Mouse (Mus musculus) kidney, adult 2 months (tissue): ENCODE results near the gene Dlgap4. TPM values are rescaled to one million over a fixed set of nuclear protein-coding genes. Genes with fewer than 3 reads are reported as not detected.

Source experiments
- DNase-seq: peaks from one replicate; pipeline ENCODE4 v3.0.0; 2021
- H3K27ac ChIP-seq: fragments of 200-500 bp; 2 replicates; pipeline ENCODE4 v1.5.1; 2012; ENCODE audit warnings: low read depth, low read length, control low read depth, inconsistent platforms; ENCODE audit not compliant: insufficient read depth
- H3K27me3 ChIP-seq: fragments of 200-500 bp; replicated peaks from 2 replicates; pipeline ENCODE4 v1.6.1; 2012; ENCODE audit warnings: mild to moderate bottlenecking, moderate library complexity, low read length, inconsistent platforms; ENCODE audit not compliant: control insufficient read depth, insufficient read depth
- H3K36me3 ChIP-seq: fragments of 200-500 bp; 2 replicates; pipeline ENCODE4 v1.6.1; 2012; ENCODE audit warnings: mild to moderate bottlenecking, moderate library complexity, low read length, inconsistent platforms; ENCODE audit not compliant: control insufficient read depth, insufficient read depth
- H3K4me1 ChIP-seq: fragments of 200-500 bp; 2 replicates; pipeline ENCODE4 v1.6.1; 2011; ENCODE audit warnings: low read length; ENCODE audit not compliant: control insufficient read depth, insufficient read depth
- H3K4me3 ChIP-seq: fragments of 200-500 bp; 2 replicates; pipeline ENCODE4 v1.5.1; 2011; ENCODE audit warnings: mild to moderate bottlenecking, low read depth, low read length, control low read depth; ENCODE audit not compliant: insufficient read depth
- CTCF ChIP-seq: fragments of 200-500 bp; conservative IDR thresholded peaks from 2 replicates; pipeline ENCODE4 v1.5.1; 2011; ENCODE audit warnings: low read depth, mild to moderate bottlenecking, control low read depth, low read length, moderate library complexity, mixed read lengths; ENCODE audit not compliant: insufficient read depth, insufficient read length
- POLR2A ChIP-seq: fragments of 200-500 bp; IDR thresholded peaks from one replicate; pipeline ENCODE4 v1.6.1; 2011; ENCODE audit warnings: low read depth, low read length, control low read depth
- WGBS: fragments of 180-500 bp; shearing (Covaris S2); methylation state at CpG from one replicate; pipeline ENCODE4 v1.1.7; 2018; 5-methylcytosine and 5-hydroxymethylcytosine counted together
- polyA plus RNA-seq: library from polyadenylated mRNA; depleted of rRNA; stranded (reverse); fragments of >200 nt; gene quantifications from 2 replicates; pipeline ENCODE4 v1.2.3, GENCODE M21; 2012; rRNA removed

Dlgap4 gene
- polyA plus RNA-seq, 1 experiment: 50.6 TPM

DNA sequence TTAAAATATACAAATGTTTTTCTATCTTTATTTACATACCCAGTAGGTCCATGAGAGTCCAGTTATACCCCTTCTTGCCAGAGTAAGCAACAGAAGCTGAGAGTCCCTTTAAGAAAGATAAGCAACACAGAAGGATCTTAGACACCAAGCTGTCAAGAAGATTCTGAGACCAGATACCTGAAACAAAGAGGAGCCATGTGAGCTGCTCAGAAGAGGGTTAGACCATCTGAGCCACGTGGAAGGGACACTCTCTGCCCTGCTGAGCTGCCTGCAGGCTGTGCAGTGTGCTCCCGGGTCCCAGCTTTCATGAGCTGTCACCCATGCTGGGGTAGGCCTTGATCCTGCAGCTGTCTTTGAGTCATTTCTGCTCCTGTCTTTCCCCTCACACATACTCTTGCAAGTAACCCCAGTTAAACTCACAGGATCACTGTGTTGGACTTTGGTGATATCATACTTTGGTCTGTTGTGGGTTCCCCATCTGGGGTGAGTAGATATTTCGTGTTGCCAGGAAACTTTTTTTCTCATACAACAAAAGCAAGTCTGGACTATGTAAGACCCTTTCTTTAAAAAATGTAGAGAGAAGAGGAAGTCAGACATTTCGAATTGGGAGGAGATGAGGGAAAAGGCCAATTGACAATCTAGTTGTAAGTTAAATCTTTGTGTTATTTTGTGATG is 190.3 kb downstream of the Dlgap4 start:
- H3K27ac ChIP-seq: no peak overlapping the region
- no peaks in the 10 kb centered on the region for H3K27me3 ChIP-seq
- no peaks in the 10 kb centered on the region for H3K4me1 ChIP-seq
- WGBS: 79% methylated on average over 4 of the region's 4 CpGs
- no peak for TF ChIP-seq POLR2A
- no peak for TF ChIP-seq CTCF
- H3K36me3 ChIP-seq: no peaks in the 10 kb centered on the region
- DNase-seq: no peak
- no peak overlapping the region for H3K4me3 ChIP-seq

DNA sequence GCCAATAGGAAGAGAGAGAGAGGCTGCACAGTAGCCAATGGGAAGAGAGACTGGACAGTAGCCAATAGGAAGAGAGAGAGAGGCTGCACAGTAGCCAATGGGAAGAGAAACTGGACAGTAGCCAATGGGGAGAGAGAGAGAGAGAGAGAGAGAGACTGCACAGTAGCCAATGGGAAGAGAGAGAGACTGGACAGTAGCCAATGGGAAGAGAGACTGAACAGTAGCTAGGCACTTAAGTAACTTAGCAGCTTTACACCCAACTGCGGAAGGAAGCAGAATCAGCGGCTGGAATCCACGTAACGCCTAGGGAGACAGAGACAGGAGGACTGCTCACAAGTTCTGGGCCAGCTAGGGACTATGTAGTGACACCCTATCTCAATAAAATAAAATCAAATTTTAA is 191.1 kb downstream of the Dlgap4 start:
- WGBS: 91% methylated on average over 4 of the region's 4 CpGs
- H3K4me1 ChIP-seq: no peaks in the 10 kb centered on the region

DNA sequence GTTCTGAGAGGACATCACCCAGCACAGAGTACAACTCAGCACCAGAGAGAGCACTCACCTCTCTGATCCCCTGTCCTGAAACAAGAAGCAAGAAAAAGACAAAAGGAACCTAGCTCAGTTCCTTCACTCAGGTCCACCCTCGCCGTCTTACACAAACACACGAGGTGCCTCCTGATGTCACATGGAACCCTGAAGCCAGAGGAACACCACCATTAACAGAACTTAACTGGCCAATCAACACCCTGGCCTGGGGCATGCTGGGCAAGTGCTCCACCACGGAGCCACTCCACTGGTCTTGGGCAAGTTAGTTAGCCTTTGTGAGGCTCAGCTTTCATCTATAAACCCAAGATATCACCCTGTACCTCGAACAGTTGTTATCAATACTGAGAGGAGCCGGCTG is 193.4 kb downstream of the Dlgap4 start:
- Histone ChIP-seq H3K27me3 (no peaks in the 10 kb centered on the region), H3K4me1 (no peaks in the 10 kb centered on the region), H3K4me3 (no peak overlapping the region), H3K36me3 (no peaks in the 10 kb centered on the region), H3K27ac (no peak overlapping the region)
- TF ChIP-seq CTCF (no peak), POLR2A (no peak)
- DNase-seq: no peak
- WGBS: 67% methylated on average over 6 of the region's 6 CpGs

More for the DNA sequence above, 191.1 kb downstream of the Dlgap4 start:
- H3K36me3 ChIP-seq: no peaks in the 10 kb centered on the region
- TF ChIP-seq POLR2A: no peak
- no peak for TF ChIP-seq CTCF
- no peak overlapping the region for H3K4me3 ChIP-seq
- no peaks in the 10 kb centered on the region for H3K27me3 ChIP-seq
- no peak for DNase-seq
- H3K27ac ChIP-seq: no peak overlapping the region

GRCm38 (mm10) chr2:156809579-156809978 is 196.1 kb downstream of the Dlgap4 start:
- no peaks in the 10 kb centered on the region; the same call in 1 of the 2 replicates for H3K4me1 ChIP-seq
- H3K4me3 ChIP-seq: no peak overlapping the region
- peak; percentile 76 for DNase-seq
- H3K36me3 ChIP-seq: no peaks in the 10 kb centered on the region
- no peaks in the 10 kb centered on the region for H3K27me3 ChIP-seq
- peak; percentile 82 for TF ChIP-seq CTCF
- TF ChIP-seq POLR2A: no peak
- WGBS: 44% methylated on average over 2 of the region's 2 CpGs
- no peak overlapping the region for H3K27ac ChIP-seq

DNA sequence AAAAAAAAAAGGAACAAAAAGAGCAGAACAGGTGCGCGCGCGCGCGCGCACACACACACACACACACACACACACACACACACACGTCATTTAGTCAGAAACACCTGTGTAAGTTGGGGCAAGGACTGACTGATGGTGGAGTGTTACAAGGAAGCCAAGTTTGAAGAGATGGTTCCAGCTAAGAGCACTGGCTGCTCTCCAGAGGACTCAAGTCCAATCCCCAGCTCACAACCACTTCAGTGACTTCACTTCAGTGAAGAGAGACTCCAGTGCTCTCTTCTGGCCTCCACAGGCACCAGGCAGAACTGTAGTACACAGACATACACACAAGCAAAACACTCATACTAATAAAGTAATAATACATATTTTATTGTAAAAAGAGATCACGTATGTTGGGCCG is 197.2 kb downstream of the Dlgap4 start:
- Histone ChIP-seq H3K4me1 (no peaks in the 10 kb centered on the region; the same call in 1 of the 2 replicates), H3K4me3 (no peak overlapping the region), H3K36me3 (no peaks in the 10 kb centered on the region), H3K27ac (no peak overlapping the region), H3K27me3 (no peaks in the 10 kb centered on the region)
- peak; percentile 65 for DNase-seq
- TF ChIP-seq POLR2A (no peak), CTCF (no peak)
- WGBS: 93% methylated on average over 10 of the region's 10 CpGs

GRCm38 (mm10) chr2:156811556-156811955 is 198.1 kb downstream of the Dlgap4 start:
- WGBS: 71% methylated on average over 5 of the region's 5 CpGs
- peak; percentile 14 for DNase-seq
- H3K27me3 ChIP-seq: no peaks in the 10 kb centered on the region
- no peaks in the 10 kb centered on the region; the same call in 1 of the 2 replicates for H3K4me1 ChIP-seq
- no peak overlapping the region for H3K27ac ChIP-seq
- no peak for TF ChIP-seq POLR2A
- no peak for TF ChIP-seq CTCF
- no peak overlapping the region for H3K4me3 ChIP-seq
- H3K36me3 ChIP-seq: no peaks in the 10 kb centered on the region

Other genes starting within 250 kb of the Dlgap4 start
- 38.1 and 38.7 TPM in 2 replicates for gene Epb41l1, start 192.8 kb upstream of the Dlgap4 start, polyA plus RNA-seq
- gene Aar2, start 66.1 kb upstream of the Dlgap4 start, polyA plus RNA-seq: 25.7 and 29.3 TPM in 2 replicates
- 155 and 157 TPM in 2 replicates for gene Myl9, start 161.7 kb downstream of the Dlgap4 start, polyA plus RNA-seq
- gene Tgif2, start 226.3 kb downstream of the Dlgap4 start, polyA plus RNA-seq: 3.8 and 4.6 TPM in 2 replicates
- 1.1 and 1.2 TPM in 2 replicates for gene 4930518I15Rik, start 244.2 kb downstream of the Dlgap4 start, polyA plus RNA-seq
- gene Rab5if, start 249.4 kb downstream of the Dlgap4 start, polyA plus RNA-seq: 127 and 129 TPM in 2 replicates